Mouse (Mus musculus): ENCODE measurements at regions not wholly inside any gene's neighbourhood (a gene's known extent, or its start where the extent isn't known, plus 50 kb on each side); places are given as distances from the start of the nearest gene placed in this dataset.

DNA sequence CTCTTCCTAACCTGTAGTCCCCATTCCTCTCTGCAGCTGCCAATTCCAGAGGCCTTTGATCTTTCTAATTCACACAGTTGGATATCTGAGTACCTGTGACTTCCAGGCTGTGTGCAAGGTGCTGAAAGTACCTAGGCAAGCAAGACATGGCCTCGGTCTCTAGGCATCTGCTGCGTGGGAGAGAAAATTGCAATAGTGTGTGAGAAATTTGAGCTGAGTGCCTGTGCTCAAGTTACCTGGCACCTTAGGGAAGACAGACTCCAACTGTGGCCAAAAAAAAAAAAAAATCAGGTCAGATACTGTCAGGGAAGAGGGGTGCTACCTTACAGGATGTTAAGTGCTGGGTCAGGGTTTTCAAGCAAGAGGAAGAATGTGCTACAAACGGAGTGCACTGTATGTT is 514.7 kb upstream of the Mgmt start:
- no peak for ATAC-seq (ENCODE audit: insufficient number of reproducible peaks, insufficient read depth, low FRiP score, low read depth)
- H3K4me2 ChIP-seq (ENCODE audit: low read length) = no peak overlapping the region
- H3K4me1 ChIP-seq (ENCODE audit: control insufficient read depth in 2 of 2, insufficient read depth in 2 of 2, low read length in 2 of 2) = peaks cover 25 to 28% of the 10 kb centered on the region in 2 experiments
- no peaks in the 10 kb centered on the region for H3K27me3 ChIP-seq (ENCODE audit: control insufficient read depth, insufficient read depth, low read length)
- no peak overlapping the region for H3K9ac ChIP-seq (ENCODE audit: low read length)
- no peak overlapping the region for H3K4me3 ChIP-seq (ENCODE audit: control insufficient read depth in 1 of 2, insufficient read depth in 1 of 2, low read depth in 1 of 2, low read length in 2 of 2)
- H3K9me3 ChIP-seq (ENCODE audit: control insufficient read depth, low read length) = no peaks in the 10 kb centered on the region
- WGBS = 68% methylated on average over 3 of the region's 3 CpGs
- H3K36me3 ChIP-seq (ENCODE audit: control insufficient read depth, insufficient read depth, low read length) = no peaks in the 10 kb centered on the region
- no peak overlapping the region for H3K27ac ChIP-seq (replicated peaks in 1 of 2; ENCODE audit: control insufficient read depth in 1 of 2, insufficient read depth in 1 of 2, low read depth in 2 of 2, low read length in 2 of 2)

DNA sequence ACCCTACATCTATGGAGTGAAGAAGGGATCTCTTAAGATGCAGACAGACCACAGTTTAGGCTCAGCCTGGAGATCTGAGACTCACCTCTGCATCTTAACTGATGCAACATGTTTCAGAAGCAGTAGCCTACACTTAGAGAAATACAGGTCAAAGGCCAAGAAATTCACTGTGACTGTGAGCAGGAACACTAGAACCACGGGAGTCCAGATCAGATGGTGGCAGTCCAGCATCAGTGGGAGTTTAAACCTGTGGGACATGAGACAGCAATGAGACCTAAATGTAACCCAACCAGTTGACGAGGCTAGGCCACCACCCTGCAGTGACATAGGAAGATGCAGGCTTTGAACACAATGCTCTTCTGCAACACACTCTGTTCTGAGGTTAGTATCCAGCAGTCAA is 511.1 kb upstream of the Mgmt start:
- WGBS = 71% methylated on average over 2 of the region's 2 CpGs
- Histone ChIP-seq H3K4me2 (ENCODE audit: low read length) (no peak overlapping the region), H3K36me3 (ENCODE audit: control insufficient read depth, insufficient read depth, low read length) (no peaks in the 10 kb centered on the region), H3K27me3 (ENCODE audit: control insufficient read depth, insufficient read depth, low read length) (no peaks in the 10 kb centered on the region), H3K9me3 (ENCODE audit: control insufficient read depth, low read length) (no peaks in the 10 kb centered on the region), H3K9ac (ENCODE audit: low read length) (no peak overlapping the region), H3K27ac (replicated peaks in 1 of 2; ENCODE audit: control insufficient read depth in 1 of 2, insufficient read depth in 1 of 2, low read depth in 2 of 2, low read length in 2 of 2) (no peak overlapping the region), H3K4me1 (ENCODE audit: control insufficient read depth in 2 of 2, insufficient read depth in 2 of 2, low read length in 2 of 2) (peaks cover 14 to 18% of the 10 kb centered on the region in 2 experiments), H3K4me3 (ENCODE audit: control insufficient read depth in 1 of 2, insufficient read depth in 1 of 2, low read depth in 1 of 2, low read length in 2 of 2) (no peak overlapping the region)
- no peak for ATAC-seq (ENCODE audit: insufficient number of reproducible peaks, insufficient read depth, low FRiP score, low read depth)

DNA sequence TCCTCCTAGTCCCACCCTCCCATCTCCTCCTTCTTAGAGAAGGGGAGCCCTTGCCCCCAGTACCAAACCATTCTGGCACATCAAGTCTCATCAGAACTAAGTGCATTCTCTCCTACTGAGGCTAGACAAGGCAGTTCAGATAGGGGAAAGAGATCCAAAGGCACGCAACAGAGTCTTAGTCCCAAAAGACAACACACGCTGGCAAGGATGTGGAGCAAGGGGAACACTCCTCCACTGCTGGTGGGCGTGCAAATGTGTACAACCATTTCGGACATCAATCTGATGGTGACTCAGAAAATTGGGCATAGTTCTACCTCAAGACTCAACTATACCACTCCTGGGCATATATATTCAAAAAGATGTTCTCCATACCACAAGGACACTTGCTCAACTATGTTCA is 506.7 kb upstream of the Mgmt start:
- Histone ChIP-seq H3K4me2 (ENCODE audit: low read length) (no peak overlapping the region), H3K27ac (replicated peaks in 1 of 2; ENCODE audit: control insufficient read depth in 1 of 2, insufficient read depth in 1 of 2, low read depth in 2 of 2, low read length in 2 of 2) (no peak overlapping the region), H3K9me3 (ENCODE audit: control insufficient read depth, low read length) (no peaks in the 10 kb centered on the region), H3K9ac (ENCODE audit: low read length) (no peak overlapping the region), H3K27me3 (ENCODE audit: control insufficient read depth, insufficient read depth, low read length) (no peaks in the 10 kb centered on the region), H3K4me3 (ENCODE audit: control insufficient read depth in 1 of 2, insufficient read depth in 1 of 2, low read depth in 1 of 2, low read length in 2 of 2) (no peak overlapping the region), H3K36me3 (ENCODE audit: control insufficient read depth, insufficient read depth, low read length) (no peaks in the 10 kb centered on the region), H3K4me1 (ENCODE audit: control insufficient read depth in 2 of 2, insufficient read depth in 2 of 2, low read length in 2 of 2) (no peaks in the 10 kb centered on the region)
- WGBS = 85% methylated on average over 4 of the region's 4 CpGs
- no peak for ATAC-seq (ENCODE audit: insufficient number of reproducible peaks, insufficient read depth, low FRiP score, low read depth)

DNA sequence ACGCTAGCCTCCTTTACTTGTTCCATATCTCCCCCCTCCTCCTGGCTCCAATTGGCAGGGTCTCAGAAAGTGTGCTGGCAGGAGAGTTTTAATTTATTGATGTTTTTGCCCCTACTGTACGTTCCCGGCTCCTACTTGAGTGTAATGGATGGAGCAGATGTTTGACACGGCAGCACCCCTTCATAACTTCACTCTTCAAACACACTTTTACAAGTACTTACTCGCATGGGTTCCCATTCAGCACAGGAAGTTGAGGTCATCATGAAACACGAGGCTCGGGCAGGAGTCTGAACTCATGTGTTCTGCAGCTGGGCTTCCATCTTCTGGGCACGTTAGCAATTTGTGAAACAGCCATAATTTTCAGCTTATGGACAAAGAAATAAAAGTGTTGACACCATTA is 504.3 kb upstream of the Mgmt start:
- 63% methylated on average over 8 of the region's 8 CpGs for WGBS

DNA sequence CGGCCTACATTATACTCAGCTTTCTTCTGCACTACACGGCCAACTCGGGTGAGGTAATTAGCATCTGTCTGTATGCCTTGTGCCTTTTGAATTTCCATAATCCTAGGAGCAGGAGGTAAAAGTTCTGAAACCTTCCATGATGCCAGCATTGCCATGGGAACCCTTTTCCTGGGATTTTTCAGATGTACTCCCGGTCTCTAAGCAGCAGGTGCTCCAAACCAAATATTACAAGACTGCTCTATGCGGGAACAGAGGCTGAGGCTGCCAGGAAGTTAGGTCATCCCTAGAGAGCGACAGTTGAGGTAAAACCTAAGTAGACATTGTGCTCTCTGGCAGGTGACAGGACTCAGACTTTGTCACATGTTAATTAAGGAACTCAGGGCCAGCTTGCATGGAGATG is 501.0 kb upstream of the Mgmt start:
- no peaks in the 10 kb centered on the region for H3K9me3 ChIP-seq (ENCODE audit: control insufficient read depth, low read length)
- H3K4me3 ChIP-seq (ENCODE audit: control insufficient read depth in 1 of 2, insufficient read depth in 1 of 2, low read depth in 1 of 2, low read length in 2 of 2) = no peak overlapping the region
- H3K36me3 ChIP-seq (ENCODE audit: control insufficient read depth, insufficient read depth, low read length) = no peaks in the 10 kb centered on the region
- no peak overlapping the region for H3K4me2 ChIP-seq (ENCODE audit: low read length)
- no peak overlapping the region for H3K27ac ChIP-seq (replicated peaks in 1 of 2; ENCODE audit: control insufficient read depth in 1 of 2, insufficient read depth in 1 of 2, low read depth in 2 of 2, low read length in 2 of 2)
- H3K27me3 ChIP-seq (ENCODE audit: control insufficient read depth, insufficient read depth, low read length) = no peaks in the 10 kb centered on the region
- no peaks in the 10 kb centered on the region; a peak in 3 of 4 replicates for H3K4me1 ChIP-seq (ENCODE audit: control insufficient read depth in 2 of 2, insufficient read depth in 2 of 2, low read length in 2 of 2)
- WGBS = 80% methylated on average over 6 of the region's 6 CpGs
- no peak for ATAC-seq (ENCODE audit: insufficient number of reproducible peaks, insufficient read depth, low FRiP score, low read depth)
- H3K9ac ChIP-seq (ENCODE audit: low read length) = no peak overlapping the region

More for the DNA sequence above, 504.3 kb upstream of the Mgmt start:
- H3K27me3 ChIP-seq (ENCODE audit: control insufficient read depth, insufficient read depth, low read length) = no peaks in the 10 kb centered on the region
- no peaks in the 10 kb centered on the region for H3K9me3 ChIP-seq (ENCODE audit: control insufficient read depth, low read length)
- no peaks in the 10 kb centered on the region for H3K36me3 ChIP-seq (ENCODE audit: control insufficient read depth, insufficient read depth, low read length)
- H3K4me1 ChIP-seq (ENCODE audit: control insufficient read depth in 2 of 2, insufficient read depth in 2 of 2, low read length in 2 of 2) = no peaks in the 10 kb centered on the region
- H3K4me2 ChIP-seq (ENCODE audit: low read length) = no peak overlapping the region
- H3K27ac ChIP-seq (replicated peaks in 1 of 2; ENCODE audit: control insufficient read depth in 1 of 2, insufficient read depth in 1 of 2, low read depth in 2 of 2, low read length in 2 of 2) = no peak overlapping the region
- H3K4me3 ChIP-seq (ENCODE audit: control insufficient read depth in 1 of 2, insufficient read depth in 1 of 2, low read depth in 1 of 2, low read length in 2 of 2) = no peak overlapping the region
- no peak overlapping the region for H3K9ac ChIP-seq (ENCODE audit: low read length)
- ATAC-seq (ENCODE audit: insufficient number of reproducible peaks, insufficient read depth, low FRiP score, low read depth) = no peak

DNA sequence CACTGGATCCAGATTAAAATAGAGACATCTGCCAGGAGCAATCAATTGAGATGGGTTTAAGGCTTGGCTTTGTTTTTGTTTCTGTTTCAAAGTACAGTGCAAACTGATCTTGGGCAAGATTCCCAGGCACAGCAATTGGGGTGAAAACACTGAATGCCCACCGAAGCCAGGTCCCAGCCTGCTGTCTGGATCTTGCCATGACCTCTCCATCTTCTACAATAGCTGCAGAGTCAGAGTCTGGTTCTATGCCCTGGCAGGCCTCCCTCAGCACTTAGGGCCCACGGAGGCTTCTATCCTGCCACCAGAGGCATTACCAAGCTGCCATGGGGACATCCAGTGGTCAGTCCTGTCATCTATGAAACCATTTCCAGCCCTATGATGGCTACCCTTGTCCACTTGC is 498.6 kb upstream of the Mgmt start:
- no peaks in the 10 kb centered on the region for H3K36me3 ChIP-seq (ENCODE audit: control insufficient read depth, insufficient read depth, low read length)
- H3K4me1 ChIP-seq (ENCODE audit: control insufficient read depth in 2 of 2, insufficient read depth in 2 of 2, low read length in 2 of 2) = no peaks in the 10 kb centered on the region; a peak in 3 of 4 replicates
- WGBS = 80% methylated on average over 2 of the region's 2 CpGs
- no peak overlapping the region for H3K9ac ChIP-seq (ENCODE audit: low read length)
- no peaks in the 10 kb centered on the region for H3K9me3 ChIP-seq (ENCODE audit: control insufficient read depth, low read length)
- no peaks in the 10 kb centered on the region; the same call in 1 of the 2 replicates for H3K27me3 ChIP-seq (ENCODE audit: control insufficient read depth, insufficient read depth, low read length)
- no peak overlapping the region for H3K4me3 ChIP-seq (ENCODE audit: control insufficient read depth in 1 of 2, insufficient read depth in 1 of 2, low read depth in 1 of 2, low read length in 2 of 2)
- no peak for ATAC-seq (ENCODE audit: insufficient number of reproducible peaks, insufficient read depth, low FRiP score, low read depth)
- no peak overlapping the region for H3K27ac ChIP-seq (replicated peaks in 1 of 2; ENCODE audit: control insufficient read depth in 1 of 2, insufficient read depth in 1 of 2, low read depth in 2 of 2, low read length in 2 of 2)
- H3K4me2 ChIP-seq (ENCODE audit: low read length) = no peak overlapping the region

DNA sequence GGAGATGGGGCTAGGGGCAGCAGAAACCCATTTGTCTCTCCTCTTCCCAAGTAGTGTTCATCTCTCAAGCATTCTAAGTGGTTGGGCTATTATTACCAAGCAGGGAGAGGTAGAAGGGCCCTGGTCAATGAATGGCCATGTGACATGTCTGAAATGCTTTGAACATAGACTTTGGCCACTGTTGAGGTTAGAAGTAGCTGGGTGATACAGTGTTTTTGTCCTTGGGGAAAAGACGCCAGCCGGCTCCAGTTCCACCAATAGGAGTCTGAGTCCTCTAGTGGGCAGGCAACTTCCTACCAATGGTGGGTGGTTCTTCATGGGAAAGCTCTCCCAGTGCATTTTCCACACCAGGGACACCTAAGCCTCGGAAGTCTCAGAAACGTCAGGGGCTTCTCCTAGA is 497.3 kb upstream of the Mgmt start:
- Histone ChIP-seq H3K9me3 (ENCODE audit: control insufficient read depth, low read length) (no peaks in the 10 kb centered on the region), H3K9ac (ENCODE audit: low read length) (no peak overlapping the region), H3K4me2 (ENCODE audit: low read length) (no peak overlapping the region), H3K27me3 (ENCODE audit: control insufficient read depth, insufficient read depth, low read length) (no peaks in the 10 kb centered on the region; the same call in 1 of the 2 replicates), H3K36me3 (ENCODE audit: control insufficient read depth, insufficient read depth, low read length) (no peaks in the 10 kb centered on the region), H3K27ac (replicated peaks in 1 of 2; ENCODE audit: control insufficient read depth in 1 of 2, insufficient read depth in 1 of 2, low read depth in 2 of 2, low read length in 2 of 2) (no peak overlapping the region), H3K4me3 (ENCODE audit: control insufficient read depth in 1 of 2, insufficient read depth in 1 of 2, low read depth in 1 of 2, low read length in 2 of 2) (no peak overlapping the region), H3K4me1 (ENCODE audit: control insufficient read depth in 2 of 2, insufficient read depth in 2 of 2, low read length in 2 of 2) (no peaks in the 10 kb centered on the region; a peak in 3 of 4 replicates)
- WGBS = 79% methylated on average over 4 of the region's 4 CpGs
- no peak for ATAC-seq (ENCODE audit: insufficient number of reproducible peaks, insufficient read depth, low FRiP score, low read depth)

Measured in heart, embryonic 14.5 days (tissue).